Comparison of ENCODE assay signal across 10 mouse cellular contexts in genomic region chr9:13574913-13575312, GRCm38 (mm10).
DNase-seq lines count a peak whose midpoint lies in the region; ATAC-seq and TF ChIP-seq lines count a peak whose summit lies in the region.
"Had no signal": no experiment of that assay in that cellular context is flagged by ENCODE, and none has a peak within 500 bp of the region (broad histone marks: within the 10 kb centered on the region; RNA-seq: fewer than 3 reads in every experiment).

No protein-coding gene starts in this region.

- no peak overlapping the region for H3K4me2 ChIP-seq in hindbrain, embryonic 12.5 days (replicated peaks)
- H3K4me2 ChIP-seq: liver, embryonic 11.5 days had no signal

- no peak overlapping the region for H3K4me3 ChIP-seq in kidney, adult 2 months (ENCODE audit: insufficient read depth, low read depth, low read length)
- H3K4me3 ChIP-seq in hindbrain, embryonic 12.5 days: no peak overlapping the region

- ATAC-seq in granulocyte monocyte progenitor cell, adult 5-6 weeks (replicated peaks; ENCODE audit: poor library complexity, severe bottlenecking): peak; percentile 74
- no peak for ATAC-seq in hindbrain, embryonic 12.5 days (ENCODE audit: low FRiP score)

- no peak overlapping the region for H3K9ac ChIP-seq in hindbrain, embryonic 12.5 days

- 51% methylated on average over 2 of the region's 2 CpGs for WGBS in kidney, adult 2 months
- WGBS in hindbrain, embryonic 12.5 days: 71% methylated on average over 2 of the region's 2 CpGs

- no peak for TF ChIP-seq POLR2A in kidney, adult 2 months (IDR thresholded peaks at IDR 0.05; ENCODE audit: low read depth, low read length)

- intact Hi-C loops in heart, postnatal 25 days (cut with DNase I): loop anchor here (5.0 kb wide), 2 partner anchors 133 to 278 kb away; partner anchors contain the start of gene Maml2
- intact Hi-C loops in left cerebral cortex, postnatal 25 days (cut with DNase I): no loop called here

- peak; percentile 56 to 64 for DNase-seq in heart, adult 18-20 months
- no peak for DNase-seq in heart, postnatal 25 days (ENCODE audit: low spot score)
- DNase-seq in kidney, adult 2 months: peak; percentile 54
- peak; percentile 17 to 37 for DNase-seq in lung, postnatal 4 days
- no peak for DNase-seq in spleen, postnatal 14 days (ENCODE audit: low spot score in 2 of 2)
- no peak for DNase-seq in left cerebral cortex, postnatal 25 days (ENCODE audit: low spot score in 2 of 2)

- TF ChIP-seq CTCF in kidney, adult 2 months (conservative IDR thresholded peaks at IDR 0.05; ENCODE audit: insufficient read depth, insufficient read length, low read depth, low read length): 0 out of 2 replicates have a peak, but pooled peaks have one; percentile 8

- H3K27me3 ChIP-seq in kidney, adult 2 months (replicated peaks; ENCODE audit: control insufficient read depth, insufficient read depth, low read length): no peaks in the 10 kb centered on the region
- no peaks in the 10 kb centered on the region for H3K27me3 ChIP-seq in hindbrain, embryonic 12.5 days
- H3K27me3 ChIP-seq: CH12.LX had no signal

- H3K4me1 ChIP-seq in kidney, adult 2 months (ENCODE audit: control insufficient read depth, insufficient read depth, low read length): no peaks in the 10 kb centered on the region; the same call in 1 of the 2 replicates
- H3K4me1 ChIP-seq in hindbrain, embryonic 12.5 days: peaks cover 7% of the 10 kb centered on the region

- no peaks in the 10 kb centered on the region for H3K9me3 ChIP-seq in hindbrain, embryonic 12.5 days (replicated peaks)

- H3K27ac ChIP-seq in kidney, adult 2 months (ENCODE audit: insufficient read depth, low read depth, low read length): peak overlapping the region; percentile 7
- H3K27ac ChIP-seq in hindbrain, embryonic 12.5 days: no peak overlapping the region

- H3K36me3 ChIP-seq in kidney, adult 2 months (ENCODE audit: control insufficient read depth, insufficient read depth, low read length): no peaks in the 10 kb centered on the region
- no peaks in the 10 kb centered on the region for H3K36me3 ChIP-seq in hindbrain, embryonic 12.5 days

Comparison
In these comparisons a context has a peak if more than half of its experiments do, and no peak if none do; other contexts are left out.
1. DNase-seq: peak in heart, adult 18-20 months (2 of 2), kidney, adult 2 months (single experiment) and lung, postnatal 4 days (2 of 2); none in heart, postnatal 25 days (single experiment), spleen, postnatal 14 days (0 of 2) and left cerebral cortex, postnatal 25 days (0 of 2).